In the genomic region with DNA sequence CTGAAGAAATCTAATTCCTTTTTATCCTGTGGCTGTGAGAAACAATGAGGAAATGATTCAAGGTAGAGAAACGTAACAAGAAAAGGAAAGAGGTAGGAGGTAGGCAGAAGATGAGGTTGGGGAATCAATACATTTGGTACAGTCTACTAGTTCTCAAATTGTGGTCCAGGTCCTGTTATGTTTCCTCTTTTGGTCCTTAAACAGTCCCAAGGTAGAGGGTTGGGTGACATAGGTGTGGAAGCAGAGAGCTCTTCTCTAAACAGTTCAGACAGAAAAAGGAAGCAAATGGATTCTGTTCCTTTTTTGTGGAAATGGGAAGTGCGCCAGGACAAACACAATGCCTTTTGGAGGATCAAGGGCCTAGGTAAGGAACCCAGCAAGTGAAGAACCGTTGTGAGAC, we compare ENCODE assay signal across 17 mouse cellular contexts. TPM values are rescaled to one million over a fixed set of nuclear protein-coding genes. Genes with fewer than 3 reads are reported as not detected.
DNase-seq lines count a peak whose midpoint lies in the region; ATAC-seq and TF ChIP-seq lines count a peak whose summit lies in the region.
"Had no signal": no experiment of that assay in that cellular context is flagged by ENCODE, and none has a peak within 500 bp of the region (broad histone marks: within the 10 kb centered on the region; RNA-seq: fewer than 3 reads in every experiment).

No protein-coding gene starts in this region.

- no peaks in the 10 kb centered on the region for H3K27me3 ChIP-seq in midbrain, embryonic 11.5 days (ENCODE audit: control insufficient read depth, insufficient read depth, low read length)
- H3K27me3 ChIP-seq: kidney, embryonic 15.5 days; lung, embryonic 15.5 days had no signal

- H3K36me3 ChIP-seq in midbrain, embryonic 11.5 days (ENCODE audit: control insufficient read depth, insufficient read depth, low read length): no peaks in the 10 kb centered on the region
- H3K36me3 ChIP-seq: heart, embryonic 10.5 days; kidney, embryonic 15.5 days; lung, embryonic 15.5 days had no signal

- DNase-seq in layer of hippocampus, adult 2 months (ENCODE audit: low spot score in 2 of 2): no peak
- DNase-seq in layer of hippocampus, postnatal 36 days: no peak
- DNase-seq in midbrain, embryonic 11.5 days (ENCODE audit: low spot score, missing footprints): no peak
- no peak for DNase-seq in cerebellum, adult 9-10 months
- no peak for DNase-seq in adrenal gland, postnatal 10 days
- no peak for DNase-seq in gastrocnemius, adult 18-20 months (ENCODE audit: low spot score)
- DNase-seq in right cerebral cortex, postnatal 14 days: no peak
- DNase-seq: adrenal gland, adult 8-10 months had no signal

- no peak overlapping the region for H3K9ac ChIP-seq in midbrain, embryonic 11.5 days (ENCODE audit: low read length)
- H3K9ac ChIP-seq: kidney, embryonic 15.5 days; lung, embryonic 15.5 days had no signal

- no peak for TF ChIP-seq CTCF in layer of hippocampus, adult 2 months (conservative IDR thresholded peaks at IDR 0.05)

- H3K4me3 ChIP-seq in layer of hippocampus, adult 2 months: no peak overlapping the region
- no peak overlapping the region for H3K4me3 ChIP-seq in midbrain, embryonic 11.5 days (ENCODE audit: low read depth, low read length)
- H3K4me3 ChIP-seq: heart, embryonic 10.5 days; kidney, embryonic 15.5 days; lung, embryonic 15.5 days had no signal

- peak overlapping the region; percentile 82 for H3K27ac ChIP-seq in layer of hippocampus, adult 2 months
- H3K27ac ChIP-seq in midbrain, embryonic 11.5 days (ENCODE audit: low read depth, low read length): peak overlapping the region; percentile 80; the same call in 1 of the 2 replicates
- H3K27ac ChIP-seq: kidney, embryonic 15.5 days; lung, embryonic 15.5 days had no signal

- H3K4me1 ChIP-seq in midbrain, embryonic 11.5 days (ENCODE audit: control insufficient read depth, insufficient read depth, low read length): peaks cover 2% of the 10 kb centered on the region; the same call in 1 of the 2 replicates
- H3K4me1 ChIP-seq: lung, embryonic 15.5 days had no signal

- ATAC-seq in granulocyte monocyte progenitor cell, adult 5-6 weeks (replicated peaks; ENCODE audit: poor library complexity, severe bottlenecking): peak; percentile 90
- ATAC-seq in midbrain, embryonic 11.5 days (ENCODE audit: low FRiP score): no peak

- WGBS in midbrain, embryonic 11.5 days: 81% methylated on average over 3 of the region's 3 CpGs

- H3K4me2 ChIP-seq in midbrain, embryonic 11.5 days: no peak overlapping the region
- H3K4me2 ChIP-seq: kidney, embryonic 15.5 days; lung, embryonic 15.5 days had no signal

- no peaks in the 10 kb centered on the region for H3K9me3 ChIP-seq in midbrain, embryonic 11.5 days (ENCODE audit: control insufficient read depth, low read length)
- H3K9me3 ChIP-seq: heart, embryonic 10.5 days; kidney, embryonic 15.5 days; lung, embryonic 15.5 days had no signal

RNA-seq across cellular contexts. Expression of a gene that starts 13.4 kb away (rescaled TPM):
- 1,000 to 10,000 TPM; 2,176 to 2,304 TPM for total RNA-seq in layer of hippocampus, adult 2 months (2021)
- 1,000 to 10,000 TPM; 2,172 to 2,182 TPM for total RNA-seq in layer of hippocampus, postnatal 36 days (2021)
- total RNA-seq in granulocyte monocyte progenitor cell, adult 5-6 weeks (2014; fragmentation: Nextera tagmentation): 362 and 448 TPM in 2 replicates
- total RNA-seq in granulocyte monocyte progenitor cell, adult 5-6 weeks (2017): 432 and 469 TPM in 2 replicates
- 341 and 346 TPM in 2 replicates for polyA plus RNA-seq in midbrain, embryonic 11.5 days (2014; fragmentation: Nextera tagmentation; extraction: Ambion mirVana)
- total RNA-seq in adrenal gland, postnatal 10 days (2021): 100 to 1,000 TPM; 839 to 876 TPM
- total RNA-seq in gastrocnemius, adult 18-20 months (2021): 100 to 1,000 TPM; 596 to 649 TPM

RNA-seq across cellular contexts. Expression of a gene that starts 24.0 kb away (rescaled TPM):
- total RNA-seq in layer of hippocampus, adult 2 months (2021): not detected
- total RNA-seq in layer of hippocampus, postnatal 36 days (2021): not detected
- not detected in 2 replicates for total RNA-seq in granulocyte monocyte progenitor cell, adult 5-6 weeks (2014; fragmentation: Nextera tagmentation)
- total RNA-seq in granulocyte monocyte progenitor cell, adult 5-6 weeks (2017): not detected in 2 replicates
- not detected in 2 replicates for polyA plus RNA-seq in midbrain, embryonic 11.5 days (2014; fragmentation: Nextera tagmentation; extraction: Ambion mirVana)
- total RNA-seq in adrenal gland, postnatal 10 days (2021): 1 to 10 TPM; 1.4 to 1.7 TPM
- 1 to 10 TPM in 1 of 2 experiments, under 1 TPM in 1; 0.88 to 1.5 TPM for total RNA-seq in gastrocnemius, adult 18-20 months (2021)
- total RNA-seq: adrenal gland, adult 8-10 months; ES-E14; layer of hippocampus, adult 18-20 months; left cerebral cortex, postnatal 10 days; liver, adult 2 months had no signal
- polyA plus RNA-seq: C2C12; heart, embryonic 10.5 days; kidney, embryonic 15.5 days; liver, adult 2 months; lung, embryonic 15.5 days had no signal

RNA-seq across cellular contexts. Expression of a gene that starts 53.9 kb away (rescaled TPM):
- total RNA-seq in layer of hippocampus, adult 2 months (2021): not detected
- total RNA-seq in layer of hippocampus, postnatal 36 days (2021): not detected
- total RNA-seq in granulocyte monocyte progenitor cell, adult 5-6 weeks (2014; fragmentation: Nextera tagmentation): not detected in 2 replicates
- not detected in 2 replicates for total RNA-seq in granulocyte monocyte progenitor cell, adult 5-6 weeks (2017)
- not detected in 2 replicates for polyA plus RNA-seq in midbrain, embryonic 11.5 days (2014; fragmentation: Nextera tagmentation; extraction: Ambion mirVana)
- not detected for total RNA-seq in adrenal gland, postnatal 10 days (2021)
- total RNA-seq in gastrocnemius, adult 18-20 months (2021): not detected
- total RNA-seq: adrenal gland, adult 8-10 months; ES-E14; layer of hippocampus, adult 18-20 months; left cerebral cortex, postnatal 10 days; liver, adult 2 months had no signal
- polyA plus RNA-seq: kidney, embryonic 15.5 days; liver, adult 2 months had no signal
